1 mouse cellular context compared by ENCODE assay signal in the genomic region with DNA sequence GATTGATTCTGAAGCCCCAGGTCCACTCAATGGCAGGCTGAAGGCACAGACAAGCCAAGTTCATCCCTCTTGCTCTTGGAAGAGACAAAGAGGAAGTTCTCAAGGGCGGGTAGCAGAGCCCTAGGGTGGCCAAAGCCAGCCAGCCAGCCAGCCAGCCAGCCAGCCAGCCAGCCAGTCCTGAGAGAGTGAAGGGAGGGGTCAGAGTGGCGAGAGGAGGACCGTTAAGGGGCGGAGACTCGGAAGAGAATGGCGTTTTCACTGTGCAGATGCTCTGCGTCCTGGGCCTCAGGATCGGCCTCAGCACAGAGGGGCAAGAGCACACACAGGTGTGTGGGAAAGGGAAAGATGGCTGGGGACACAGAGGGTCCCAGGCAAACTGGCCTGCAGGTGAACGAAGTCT.
TF ChIP-seq lines count a peak whose summit lies in the region.

No protein-coding gene starts in this region.

TF ChIP-seq in CH12.LX, 34 proteins besides CTCF, POLR2A, EP300 and RAD21 (continued from another document):
- no peak for TF ChIP-seq CHD2 (IDR thresholded peaks at IDR 0.05; ENCODE audit: low read length)
- no peak for TF ChIP-seq MEF2A (IDR thresholded peaks at IDR 0.05; ENCODE audit: borderline replicate concordance, low read depth, low read length)
- no peak for TF ChIP-seq NRF1 (IDR thresholded peaks at IDR 0.05; ENCODE audit: low read depth, low read length)
- peak; percentile 60; the same call in 1 of the 2 replicates for TF ChIP-seq MAZ (IDR thresholded peaks at IDR 0.05; ENCODE audit: low read depth, low read length)
- no peak for TF ChIP-seq JUND (conservative IDR thresholded peaks at IDR 0.05; ENCODE audit: low read depth, low read length)
- TF ChIP-seq BHLHE40 (IDR thresholded peaks at IDR 0.05; ENCODE audit: low read depth, low read length), result no peak
